Mouse (Mus musculus) myocyte (in vitro differentiated cells): ENCODE data around the gene Catsperd.

Experiments
- POLR2A ChIP-seq: IDR thresholded peaks from one replicate; pipeline ENCODE4 v1.6.1; 2011; ENCODE audit warnings: low read depth, mild to moderate bottlenecking, control low read depth, moderate library complexity; ENCODE audit not compliant: insufficient read length
- POLR2AphosphoS2 ChIP-seq: IDR thresholded peaks from one replicate; pipeline ENCODE4 v1.6.1; 2011; ENCODE audit warnings: low read depth, control low read depth; ENCODE audit not compliant: insufficient read length
- TCF12 ChIP-seq: IDR thresholded peaks from one replicate; pipeline ENCODE4 v1.6.1; 2011; ENCODE audit warnings: mild to moderate bottlenecking, control low read depth; ENCODE audit not compliant: poor library complexity, insufficient read depth, severe bottlenecking
- USF1 ChIP-seq: IDR thresholded peaks from one replicate; pipeline ENCODE4 v1.6.1; 2011; ENCODE audit warnings: low read depth, mild to moderate bottlenecking, control low read depth, moderate library complexity

DNA sequence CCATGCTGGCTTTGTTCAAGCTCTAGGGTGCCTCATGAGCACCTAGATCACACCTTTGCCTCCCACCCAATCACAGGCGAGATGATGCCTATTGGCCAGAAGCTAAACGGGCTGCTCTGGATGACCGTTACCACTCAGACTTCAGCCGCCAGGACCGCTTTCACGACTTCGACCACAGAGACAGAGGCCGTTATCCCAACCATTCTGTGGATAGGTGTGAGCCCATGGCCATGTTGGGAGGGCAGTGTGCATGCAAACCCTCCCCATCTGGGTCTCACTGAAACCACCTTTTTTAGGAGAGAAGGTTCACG, 23.9 kb upstream of the Catsperd start:
- TF ChIP-seq TCF12, result no peak
- no peak for TF ChIP-seq USF1
- no peak for TF ChIP-seq POLR2A
- peak; percentile 35 for TF ChIP-seq POLR2AphosphoS2
